Mouse (Mus musculus): ENCODE results near the gene Mfsd12. TPM values are rescaled to one million over a fixed set of nuclear protein-coding genes. Genes with fewer than 3 reads are reported as not detected.
A peak's percentile ranks its signal among the peaks of the same experiment; 100 is the strongest.

Mfsd12 gene
- polyA plus RNA-seq, 1 experiment from 2014 or later = 7.4 TPM

DNA sequence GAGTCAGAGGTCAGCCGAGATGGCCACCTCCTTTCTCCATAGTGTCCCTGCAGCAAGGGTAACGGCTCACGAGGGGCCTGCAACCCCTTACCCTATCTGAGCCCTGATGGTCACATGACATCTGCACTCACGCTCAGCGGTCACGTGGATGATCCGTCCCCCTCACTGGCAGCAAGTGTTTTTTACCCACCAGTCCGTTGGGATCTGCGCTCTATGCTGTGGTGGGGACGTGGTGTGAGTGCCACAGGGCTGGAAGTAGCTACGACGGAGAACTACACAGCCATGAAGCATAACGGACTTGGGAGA lies 51.1 kb downstream of the Mfsd12 start:
- H3K4me3 ChIP-seq (ENCODE audit: low read depth, low read length) = no peak overlapping the region
- TF ChIP-seq CTCF (IDR thresholded peaks at IDR 0.05; ENCODE audit: low read depth) = no peak
- TF ChIP-seq EP300 (optimal IDR thresholded peaks at IDR 0.05) = no peak
- peaks cover 17% of the 10 kb centered on the region for H3K4me1 ChIP-seq (replicated peaks; ENCODE audit: control insufficient read depth, insufficient read depth)
- H3K27me3 ChIP-seq (ENCODE audit: control insufficient read depth, insufficient read depth, low read length) = no peaks in the 10 kb centered on the region
- WGBS = 69% methylated on average over 13 of the region's 13 CpGs
- ATAC-seq (ENCODE audit: low FRiP score, low TSS enrichment) (no peak; the same call in 1 of the 2 replicates), DNase-seq (ENCODE audit: low spot score) (no peak)
- H3K9ac ChIP-seq (ENCODE audit: low read length) = no peak overlapping the region
- peak overlapping the region; percentile 30; the same call in 1 of the 2 replicates for H3K27ac ChIP-seq (replicated peaks)
- H3K9me3 ChIP-seq (ENCODE audit: control insufficient read depth, low read length) = no peaks in the 10 kb centered on the region
- H3K36me3 ChIP-seq (ENCODE audit: control insufficient read depth, insufficient read depth, low read length) = peaks cover 29% of the 10 kb centered on the region
- no peak overlapping the region for H3K4me2 ChIP-seq (replicated peaks; ENCODE audit: low read depth)

DNA sequence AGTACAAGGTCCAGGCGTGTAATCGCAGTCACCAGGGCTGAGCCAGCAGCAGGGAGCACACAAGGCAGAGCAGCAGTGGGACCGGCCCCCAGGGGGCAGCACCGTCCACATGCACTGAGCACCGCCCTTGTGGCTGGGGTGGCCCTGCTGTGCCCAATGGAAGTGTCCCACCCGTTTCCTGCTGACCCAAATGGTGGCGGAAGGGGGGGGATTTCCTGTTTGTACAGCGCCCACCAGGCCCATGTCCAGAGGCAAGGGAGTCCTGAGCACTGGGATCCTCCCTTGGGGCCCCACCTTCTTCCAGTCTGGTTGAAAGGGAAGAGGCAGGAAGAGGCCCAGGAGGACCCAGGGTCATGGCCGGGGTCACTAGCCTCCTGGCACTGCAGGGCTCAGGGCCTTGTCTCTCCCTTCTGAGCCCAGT lies 51.6 kb downstream of the Mfsd12 start:
- H3K36me3 ChIP-seq (ENCODE audit: control insufficient read depth, insufficient read depth, low read length) = peaks cover 29% of the 10 kb centered on the region
- H3K4me3 ChIP-seq (ENCODE audit: low read depth, low read length) = no peak overlapping the region
- TF ChIP-seq EP300 (optimal IDR thresholded peaks at IDR 0.05) (no peak), CTCF (IDR thresholded peaks at IDR 0.05; ENCODE audit: low read depth) (peak; percentile 93)
- H3K4me2 ChIP-seq (replicated peaks; ENCODE audit: low read depth) = no peak overlapping the region
- WGBS = 30% methylated on average over 9 of the region's 9 CpGs
- no peaks in the 10 kb centered on the region for H3K9me3 ChIP-seq (ENCODE audit: control insufficient read depth, low read length)
- ATAC-seq (ENCODE audit: low FRiP score, low TSS enrichment) (peak; percentile 69), DNase-seq (ENCODE audit: low spot score) (peak; percentile 91)
- no peaks in the 10 kb centered on the region for H3K27me3 ChIP-seq (ENCODE audit: control insufficient read depth, insufficient read depth, low read length)
- no peak overlapping the region for H3K9ac ChIP-seq (ENCODE audit: low read length)
- peaks cover 16% of the 10 kb centered on the region for H3K4me1 ChIP-seq (replicated peaks; ENCODE audit: control insufficient read depth, insufficient read depth)
- peak overlapping the region; percentile 30 for H3K27ac ChIP-seq (replicated peaks)

DNA sequence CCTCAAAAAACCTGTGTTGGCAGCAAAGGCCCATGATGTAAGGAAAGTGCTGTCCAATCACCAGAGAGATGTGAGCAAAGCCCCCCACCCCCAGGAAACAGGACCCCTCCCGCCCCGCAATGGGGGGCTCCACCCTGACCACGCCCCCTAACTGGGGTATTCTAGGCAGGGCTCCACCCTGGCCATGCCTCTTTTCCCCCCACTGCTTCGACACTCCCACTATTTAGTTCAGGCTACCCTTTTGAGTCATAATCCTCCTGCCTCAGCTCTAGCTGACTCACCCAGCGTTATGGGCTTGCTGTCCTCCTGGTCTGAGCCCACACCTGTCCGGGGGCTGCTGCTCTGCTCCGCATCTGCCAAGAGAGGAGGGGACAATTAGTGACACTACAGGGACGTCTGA lies 52.0 kb downstream of the Mfsd12 start:
- no peak for ATAC-seq (ENCODE audit: low FRiP score, low TSS enrichment)
- Histone ChIP-seq H3K4me1 (replicated peaks; ENCODE audit: control insufficient read depth, insufficient read depth) (peaks cover 18% of the 10 kb centered on the region), H3K9ac (ENCODE audit: low read length) (no peak overlapping the region), H3K4me3 (ENCODE audit: low read depth, low read length) (no peak overlapping the region), H3K9me3 (ENCODE audit: control insufficient read depth, low read length) (no peaks in the 10 kb centered on the region), H3K27me3 (ENCODE audit: control insufficient read depth, insufficient read depth, low read length) (no peaks in the 10 kb centered on the region), H3K27ac (replicated peaks) (peak overlapping the region; percentile 30; the same call in 1 of the 2 replicates), H3K4me2 (replicated peaks; ENCODE audit: low read depth) (no peak overlapping the region), H3K36me3 (ENCODE audit: control insufficient read depth, insufficient read depth, low read length) (peaks cover 26% of the 10 kb centered on the region)
- TF ChIP-seq CTCF (IDR thresholded peaks at IDR 0.05; ENCODE audit: low read depth) (no peak), EP300 (optimal IDR thresholded peaks at IDR 0.05) (no peak)
- 32% methylated on average over 8 of the region's 8 CpGs for WGBS
- DNase-seq (ENCODE audit: low spot score) = no peak

DNA sequence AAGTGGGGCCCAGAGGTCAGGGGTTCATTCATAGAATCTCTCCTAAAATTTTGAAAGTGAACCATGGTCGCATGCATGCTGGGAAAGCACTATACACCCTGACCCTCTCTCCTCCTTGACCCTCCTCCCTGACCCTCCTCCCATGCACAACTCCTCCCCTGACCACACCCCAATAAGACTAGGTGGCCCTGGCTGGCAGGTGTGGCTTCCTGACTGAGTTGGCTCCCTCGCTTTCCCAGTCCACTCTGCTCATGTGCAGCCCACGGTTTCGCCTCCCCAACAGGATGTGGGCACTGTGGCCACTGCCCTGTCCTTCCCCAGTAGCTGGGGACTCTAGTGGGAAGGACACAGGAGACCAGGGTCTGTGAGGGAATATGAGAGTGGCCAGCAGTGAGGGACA lies 53.1 kb downstream of the Mfsd12 start:
- TF ChIP-seq CTCF (IDR thresholded peaks at IDR 0.05; ENCODE audit: low read depth) (no peak), EP300 (optimal IDR thresholded peaks at IDR 0.05) (no peak)
- no peak overlapping the region for H3K4me2 ChIP-seq (replicated peaks; ENCODE audit: low read depth)
- H3K9me3 ChIP-seq (ENCODE audit: control insufficient read depth, low read length) = no peaks in the 10 kb centered on the region
- DNase-seq (ENCODE audit: low spot score) (no peak), ATAC-seq (ENCODE audit: low FRiP score, low TSS enrichment) (no peak)
- no peak overlapping the region for H3K4me3 ChIP-seq (ENCODE audit: low read depth, low read length)
- WGBS = 64% methylated on average over 4 of the region's 4 CpGs
- no peak overlapping the region for H3K9ac ChIP-seq (ENCODE audit: low read length)
- no peaks in the 10 kb centered on the region for H3K27me3 ChIP-seq (ENCODE audit: control insufficient read depth, insufficient read depth, low read length)
- H3K27ac ChIP-seq (replicated peaks) = peak overlapping the region; percentile 93
- peaks cover 23% of the 10 kb centered on the region for H3K36me3 ChIP-seq (ENCODE audit: control insufficient read depth, insufficient read depth, low read length)
- H3K4me1 ChIP-seq (replicated peaks; ENCODE audit: control insufficient read depth, insufficient read depth) = peaks cover 25% of the 10 kb centered on the region

DNA sequence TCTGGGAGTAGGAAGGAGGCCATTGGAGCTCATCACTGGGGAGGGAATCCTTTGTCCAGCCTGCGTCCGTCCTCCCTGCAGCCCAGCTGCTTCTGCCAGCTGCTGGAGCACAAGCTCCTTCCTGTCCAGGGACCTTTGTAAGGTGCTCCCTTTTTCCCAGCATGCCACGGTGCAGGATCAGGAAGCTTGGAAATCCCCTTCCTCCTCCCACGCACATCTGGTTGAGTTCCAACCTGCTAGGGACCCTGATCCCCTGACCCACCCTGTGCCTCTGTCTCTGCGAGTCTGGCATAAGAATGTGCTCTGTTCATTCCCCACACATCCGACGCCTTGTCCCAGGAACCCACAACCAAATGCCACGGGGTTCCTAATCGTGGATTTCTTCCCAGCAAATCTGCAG lies 53.7 kb downstream of the Mfsd12 start:
- WGBS = 58% methylated on average over 9 of the region's 9 CpGs
- H3K9ac ChIP-seq (ENCODE audit: low read length) = no peak overlapping the region

DNA sequence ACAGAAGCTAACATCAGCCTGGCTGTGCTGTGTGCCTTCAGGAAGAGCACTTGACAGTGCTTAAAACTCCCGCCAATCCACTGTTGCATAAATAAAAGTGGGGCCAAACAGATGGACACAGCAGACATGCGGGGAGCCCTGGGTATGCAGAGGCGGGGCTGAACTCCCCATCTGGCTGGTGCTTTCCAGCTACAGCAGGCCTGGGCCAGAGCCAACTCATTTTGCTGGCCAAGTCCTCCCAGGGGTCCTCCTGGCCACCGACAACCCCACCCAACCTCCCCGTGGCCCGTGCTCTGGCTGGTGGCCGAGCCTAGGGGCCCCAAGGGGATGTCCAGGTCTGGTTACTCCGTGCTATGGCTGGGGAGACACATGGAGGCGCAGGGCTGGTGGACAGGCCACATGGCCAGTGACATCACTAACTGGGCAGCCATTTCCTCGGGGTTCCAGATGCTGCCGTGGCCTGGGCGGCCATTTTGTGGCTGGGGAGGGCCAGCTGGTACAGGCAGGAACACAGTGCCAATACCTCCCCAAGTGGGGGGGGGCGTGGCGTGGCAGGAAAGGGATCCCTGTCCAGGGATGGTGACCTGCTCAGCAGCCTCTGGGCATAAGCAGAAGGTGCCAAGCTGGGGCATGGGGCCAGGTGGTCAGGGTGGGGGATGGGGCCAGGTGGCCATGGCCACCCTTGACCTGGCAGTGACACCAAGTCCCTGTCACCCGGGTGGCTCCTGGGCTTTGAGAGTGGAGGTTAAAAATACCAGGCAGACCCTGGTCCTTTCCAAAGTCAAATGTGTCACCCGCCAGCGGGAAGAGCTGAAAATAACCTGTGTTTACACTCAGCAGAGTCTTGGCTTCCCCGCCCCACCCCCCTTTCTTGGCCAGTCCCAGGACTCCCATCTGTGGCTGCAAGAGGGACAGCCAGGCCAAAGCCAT lies 54.4 kb downstream of the Mfsd12 start:
- DNase-seq (ENCODE audit: low spot score) = peak; percentile 65
- ATAC-seq (ENCODE audit: low FRiP score, low TSS enrichment) = peak; percentile 11
- Histone ChIP-seq H3K4me3 (ENCODE audit: low read depth, low read length) (no peak overlapping the region), H3K27me3 (ENCODE audit: control insufficient read depth, insufficient read depth, low read length) (no peaks in the 10 kb centered on the region), H3K4me1 (replicated peaks; ENCODE audit: control insufficient read depth, insufficient read depth) (peaks cover 31% of the 10 kb centered on the region), H3K27ac (replicated peaks) (peak overlapping the region; percentile 93), H3K9me3 (ENCODE audit: control insufficient read depth, low read length) (no peaks in the 10 kb centered on the region), H3K9ac (ENCODE audit: low read length) (peak overlapping the region; percentile 41; the same call in 1 of the 2 replicates), H3K4me2 (replicated peaks; ENCODE audit: low read depth) (peak overlapping the region; percentile 34), H3K36me3 (ENCODE audit: control insufficient read depth, insufficient read depth, low read length) (peaks cover 11% of the 10 kb centered on the region)
- TF ChIP-seq CTCF (IDR thresholded peaks at IDR 0.05; ENCODE audit: low read depth) (no peak), EP300 (optimal IDR thresholded peaks at IDR 0.05) (no peak)
- 41% methylated on average over 18 of the region's 18 CpGs for WGBS

More for the DNA sequence above, 53.7 kb downstream of the Mfsd12 start:
- ATAC-seq (ENCODE audit: low FRiP score, low TSS enrichment) (no peak), DNase-seq (ENCODE audit: low spot score) (no peak)
- Histone ChIP-seq H3K9me3 (ENCODE audit: control insufficient read depth, low read length) (no peaks in the 10 kb centered on the region), H3K4me1 (replicated peaks; ENCODE audit: control insufficient read depth, insufficient read depth) (peaks cover 31% of the 10 kb centered on the region), H3K4me2 (replicated peaks; ENCODE audit: low read depth) (0 out of 2 replicates have a peak overlapping the region, but pooled peaks have one; percentile 11), H3K4me3 (ENCODE audit: low read depth, low read length) (no peak overlapping the region), H3K36me3 (ENCODE audit: control insufficient read depth, insufficient read depth, low read length) (peaks cover 18% of the 10 kb centered on the region), H3K27me3 (ENCODE audit: control insufficient read depth, insufficient read depth, low read length) (no peaks in the 10 kb centered on the region), H3K27ac (replicated peaks) (peak overlapping the region; percentile 93)
- TF ChIP-seq CTCF (IDR thresholded peaks at IDR 0.05; ENCODE audit: low read depth) (no peak), EP300 (optimal IDR thresholded peaks at IDR 0.05) (no peak)
